Mouse (Mus musculus): ENCODE measurements around the gene Tmem255a. TPM values are rescaled to one million over a fixed set of nuclear protein-coding genes. Genes with fewer than 3 reads are reported as not detected.

Tmem255a gene
- not detected in 2 replicates for polyA plus RNA-seq (2012; ENCODE audit: insufficient read depth, low replicate concordance)

- Histone ChIP-seq H3K9me3 (no peaks in the 10 kb centered on the region), H3K4me1 (peaks cover 17% of the 10 kb centered on the region), H3K4me3 (replicated peaks) (peak within 1 kb of the TSS; percentile 87), H3K27me3 (replicated peaks) (peaks cover 68% of the 10 kb centered on the region), H3K36me3 (replicated peaks; ENCODE audit: low read length) (no peaks in the 10 kb centered on the region)
- TF ChIP-seq GATA1 (IDR thresholded peaks at IDR 0.05; ENCODE audit: borderline replicate concordance, low read length) (no peak), FLI1 (IDR thresholded peaks at IDR 0.05; ENCODE audit: low read length) (no peak)
Observed at GRCm38 (mm10) chrX:38251851-38252571, at the start of gene Tmem255a. TSS of gene Tmem255a (minus strand) at chrX:38252439.

GRCm38 (mm10) chrX:38259610-38260009, 7.4 kb upstream of the Tmem255a start:
- H3K9me3 ChIP-seq: no peaks in the 10 kb centered on the region
- peaks cover 18% of the 10 kb centered on the region for H3K27me3 ChIP-seq (replicated peaks)
- no peaks in the 10 kb centered on the region for H3K4me1 ChIP-seq
- H3K4me3 ChIP-seq (replicated peaks): no peak overlapping the region
- H3K36me3 ChIP-seq (replicated peaks; ENCODE audit: low read length): no peaks in the 10 kb centered on the region
- TF ChIP-seq GATA1 (IDR thresholded peaks at IDR 0.05; ENCODE audit: borderline replicate concordance, low read length) (no peak), FLI1 (IDR thresholded peaks at IDR 0.05; ENCODE audit: low read length) (no peak)

GRCm38 (mm10) chrX:38250352-38250950, 1.8 kb downstream of the Tmem255a start:
- H3K4me3 ChIP-seq (replicated peaks): peak overlapping the region; percentile 87
- peaks cover 17% of the 10 kb centered on the region for H3K4me1 ChIP-seq
- TF ChIP-seq FLI1 (IDR thresholded peaks at IDR 0.05; ENCODE audit: low read length): no peak
- no peak for TF ChIP-seq GATA1 (IDR thresholded peaks at IDR 0.05; ENCODE audit: borderline replicate concordance, low read length)
- no peaks in the 10 kb centered on the region for H3K9me3 ChIP-seq
- no peaks in the 10 kb centered on the region for H3K36me3 ChIP-seq (replicated peaks; ENCODE audit: low read length)
- H3K27me3 ChIP-seq (replicated peaks): peaks cover 71% of the 10 kb centered on the region

- Histone ChIP-seq H3K27me3 (replicated peaks) (peaks cover 73% of the 10 kb centered on the region), H3K4me3 (replicated peaks) (peak overlapping the region; percentile 18), H3K4me1 (peaks cover 17% of the 10 kb centered on the region), H3K9me3 (no peaks in the 10 kb centered on the region), H3K36me3 (replicated peaks; ENCODE audit: low read length) (no peaks in the 10 kb centered on the region)
- TF ChIP-seq GATA1 (IDR thresholded peaks at IDR 0.05; ENCODE audit: borderline replicate concordance, low read length): no peak
- TF ChIP-seq FLI1 (IDR thresholded peaks at IDR 0.05; ENCODE audit: low read length): no peak
Observed at GRCm38 (mm10) chrX:38249640-38250351, 2.4 kb downstream of the Tmem255a start.

- no peak overlapping the region for H3K4me3 ChIP-seq (replicated peaks)
Observed at GRCm38 (mm10) chrX:38247601-38248000, 4.6 kb downstream of the Tmem255a start.

GRCm38 (mm10) chrX:38247108-38247507, 5.1 kb downstream of the Tmem255a start:
- TF ChIP-seq FLI1 (IDR thresholded peaks at IDR 0.05; ENCODE audit: low read length) (no peak), GATA1 (IDR thresholded peaks at IDR 0.05; ENCODE audit: borderline replicate concordance, low read length) (no peak)
- Histone ChIP-seq H3K4me1 (peaks cover 13% of the 10 kb centered on the region), H3K9me3 (no peaks in the 10 kb centered on the region), H3K36me3 (replicated peaks; ENCODE audit: low read length) (no peaks in the 10 kb centered on the region), H3K27me3 (replicated peaks) (peaks cover 53% of the 10 kb centered on the region), H3K4me3 (replicated peaks) (no peak overlapping the region)

More at GRCm38 (mm10) chrX:38247601-38248000, 4.6 kb downstream of the Tmem255a start:
- TF ChIP-seq FLI1 (IDR thresholded peaks at IDR 0.05; ENCODE audit: low read length): no peak
- TF ChIP-seq GATA1 (IDR thresholded peaks at IDR 0.05; ENCODE audit: borderline replicate concordance, low read length): no peak
- Histone ChIP-seq H3K36me3 (replicated peaks; ENCODE audit: low read length) (no peaks in the 10 kb centered on the region), H3K27me3 (replicated peaks) (peaks cover 57% of the 10 kb centered on the region), H3K9me3 (no peaks in the 10 kb centered on the region), H3K4me1 (peaks cover 17% of the 10 kb centered on the region)

GRCm38 (mm10) chrX:38237731-38238130, 14.5 kb downstream of the Tmem255a start:
- no peaks in the 10 kb centered on the region for H3K4me1 ChIP-seq
- no peaks in the 10 kb centered on the region for H3K9me3 ChIP-seq
- H3K27me3 ChIP-seq (replicated peaks): peaks cover 8% of the 10 kb centered on the region
- TF ChIP-seq GATA1 (IDR thresholded peaks at IDR 0.05; ENCODE audit: borderline replicate concordance, low read length) (no peak), FLI1 (IDR thresholded peaks at IDR 0.05; ENCODE audit: low read length) (no peak)
- H3K4me3 ChIP-seq (replicated peaks): no peak overlapping the region
- no peaks in the 10 kb centered on the region for H3K36me3 ChIP-seq (replicated peaks; ENCODE audit: low read length)

- H3K9me3 ChIP-seq: no peaks in the 10 kb centered on the region
- TF ChIP-seq GATA1 (IDR thresholded peaks at IDR 0.05; ENCODE audit: borderline replicate concordance, low read length) (no peak), FLI1 (IDR thresholded peaks at IDR 0.05; ENCODE audit: low read length) (no peak)
- peaks cover 29% of the 10 kb centered on the region for H3K27me3 ChIP-seq (replicated peaks)
- H3K36me3 ChIP-seq (replicated peaks; ENCODE audit: low read length): no peaks in the 10 kb centered on the region
- H3K4me1 ChIP-seq: no peaks in the 10 kb centered on the region
- H3K4me3 ChIP-seq (replicated peaks): no peak overlapping the region
Observed at GRCm38 (mm10) chrX:38229888-38230287, 22.4 kb downstream of the Tmem255a start.

GRCm38 (mm10) chrX:38222757-38223156, 29.5 kb downstream of the Tmem255a start:
- H3K4me3 ChIP-seq (replicated peaks): no peak overlapping the region
- H3K36me3 ChIP-seq (replicated peaks; ENCODE audit: low read length): no peaks in the 10 kb centered on the region
- no peak for TF ChIP-seq FLI1 (IDR thresholded peaks at IDR 0.05; ENCODE audit: low read length)
- TF ChIP-seq GATA1 (IDR thresholded peaks at IDR 0.05; ENCODE audit: borderline replicate concordance, low read length): no peak
- H3K27me3 ChIP-seq (replicated peaks): peaks cover 23% of the 10 kb centered on the region
- H3K9me3 ChIP-seq: no peaks in the 10 kb centered on the region
- H3K4me1 ChIP-seq: no peaks in the 10 kb centered on the region

- Histone ChIP-seq H3K9me3 (no peaks in the 10 kb centered on the region), H3K4me1 (no peaks in the 10 kb centered on the region)
- TF ChIP-seq FLI1 (IDR thresholded peaks at IDR 0.05; ENCODE audit: low read length) (no peak), GATA1 (IDR thresholded peaks at IDR 0.05; ENCODE audit: borderline replicate concordance, low read length) (no peak)
Observed at GRCm38 (mm10) chrX:38217676-38217991, 34.6 kb downstream of the Tmem255a start.

More at GRCm38 (mm10) chrX:38217676-38217991, 34.6 kb downstream of the Tmem255a start:
- no peak overlapping the region for H3K4me3 ChIP-seq (replicated peaks)
- peaks cover 14% of the 10 kb centered on the region for H3K27me3 ChIP-seq (replicated peaks)
- no peaks in the 10 kb centered on the region for H3K36me3 ChIP-seq (replicated peaks; ENCODE audit: low read length)
